Mouse (Mus musculus) central nervous system, embryonic 11.5 days (tissue): ENCODE results near the gene Tmem63c. TPM values are rescaled to one million over a fixed set of nuclear protein-coding genes. Genes with fewer than 3 reads are reported as not detected.

Source experiments
- polyA plus RNA-seq: library from polyadenylated mRNA; depleted of rRNA; stranded (reverse); fragments of >200 nt; gene quantifications from 2 replicates; pipeline ENCODE4 v1.2.3, GENCODE M21; 2012; rRNA removed

Gene Tmem63c
- 0.85 and 1.5 TPM in 2 replicates for polyA plus RNA-seq

GRCm38 (mm10) chr12:87021040-87021439, at the start of gene Tmem63c:
TSS of gene Tmem63c (plus strand) at chr12:87021340.

GRCm38 (mm10) chr12:86989890-86990754, 31.0 kb upstream of the Tmem63c start, which contains the start of gene Zdhhc22:
TSS of gene Zdhhc22 (minus strand) at chr12:86990430.

GRCm38 (mm10) chr12:87102165-87102631, 81.1 kb downstream of the Tmem63c start, which contains the start of gene Ngb:
TSS of gene Ngb (minus strand) at chr12:87102539.

Other genes with a start within 250 kb of the Tmem63c start
- 34.0 and 38.6 TPM in 2 replicates for gene Irf2bpl, start 136.5 kb upstream of the Tmem63c start, polyA plus RNA-seq
- 40.0 TPM in 2 replicates for gene Cipc, start 74.3 kb upstream of the Tmem63c start, polyA plus RNA-seq
- gene Zdhhc22, start 30.9 kb upstream of the Tmem63c start, polyA plus RNA-seq: 0.43 and 1.6 TPM in 2 replicates
- 0.36 and 0.48 TPM in 2 replicates for gene Ngb, start 81.2 kb downstream of the Tmem63c start, polyA plus RNA-seq
- 47.9 and 60.7 TPM in 2 replicates for gene Gstz1, start 125.8 kb downstream of the Tmem63c start, polyA plus RNA-seq
- gene Pomt2, start 126.6 kb downstream of the Tmem63c start, polyA plus RNA-seq: 10.2 and 15.2 TPM in 2 replicates
- 0.48 and 0.79 TPM in 2 replicates for gene Samd15, start 178.4 kb downstream of the Tmem63c start, polyA plus RNA-seq
- gene Tmed8, start 179.1 kb downstream of the Tmem63c start, polyA plus RNA-seq: 5.9 and 8.2 TPM in 2 replicates
- gene Noxred1, start 217.4 kb downstream of the Tmem63c start, polyA plus RNA-seq: 2.6 and 3.1 TPM in 2 replicates
- 39.8 and 57.9 TPM in 2 replicates for gene Vipas39, start 244.9 kb downstream of the Tmem63c start, polyA plus RNA-seq
- gene Ahsa1, start 245.1 kb downstream of the Tmem63c start, polyA plus RNA-seq: 212 and 268 TPM in 2 replicates